Mouse (Mus musculus) fat pad, adult 2 months (tissue): ENCODE data around the gene Dst.

ENCODE experiments used
- DNase-seq: peaks from one replicate; pipeline ENCODE4 v3.0.0-alpha.2; 2011; ENCODE audit warnings: low read depth, low spot score; ENCODE audit errors: extremely low read depth

Gene Dst

GRCm38 (mm10) chr1:34095173-34095572 lies 187.1 kb downstream of the Dst start:
- DNase-seq: no peak

DNA sequence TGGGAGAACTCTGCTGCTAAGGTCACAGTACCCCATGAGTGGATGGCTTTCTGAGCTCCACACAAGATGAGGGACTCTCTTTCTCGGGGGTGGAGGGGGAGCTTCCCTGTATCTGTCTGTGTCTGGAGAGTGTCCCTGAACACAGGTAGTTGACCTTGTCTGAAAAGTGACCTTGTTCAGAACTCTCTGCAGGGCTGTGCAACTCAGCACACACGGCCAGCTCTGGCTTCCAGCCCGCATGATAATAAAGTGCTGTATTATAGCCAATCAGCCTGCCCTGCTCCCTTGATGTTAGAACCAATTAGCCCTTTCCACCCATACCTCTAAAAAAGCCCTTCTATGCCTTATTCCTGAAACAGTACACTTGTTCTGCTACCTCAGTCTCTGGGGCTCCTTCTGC lies 188.9 kb downstream of the Dst start:
- no peak for DNase-seq

- DNase-seq: no peak
These were observed 189.6 kb downstream of the Dst start for GRCm38 (mm10) chr1:34097640-34098039.

DNA sequence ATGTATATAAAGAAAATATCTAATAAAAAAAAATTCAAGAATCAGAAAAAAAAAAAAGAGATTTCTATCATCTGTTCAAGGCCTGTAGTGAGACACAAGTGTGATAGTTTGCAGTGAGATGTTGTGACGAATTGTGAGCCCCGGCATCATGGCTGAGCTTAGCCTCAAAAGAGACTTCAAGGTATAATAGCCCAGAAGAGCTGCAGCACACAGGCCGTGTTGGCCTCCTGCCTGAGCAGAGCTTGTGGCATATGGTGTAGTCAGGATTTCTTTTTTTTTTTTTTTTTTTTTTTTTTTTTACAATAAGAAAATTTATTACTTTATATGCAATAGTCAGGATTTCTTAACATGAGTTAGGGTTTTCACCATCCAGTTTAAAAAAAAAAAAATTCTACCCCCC lies 191.4 kb downstream of the Dst start:
- no peak for DNase-seq

DNA sequence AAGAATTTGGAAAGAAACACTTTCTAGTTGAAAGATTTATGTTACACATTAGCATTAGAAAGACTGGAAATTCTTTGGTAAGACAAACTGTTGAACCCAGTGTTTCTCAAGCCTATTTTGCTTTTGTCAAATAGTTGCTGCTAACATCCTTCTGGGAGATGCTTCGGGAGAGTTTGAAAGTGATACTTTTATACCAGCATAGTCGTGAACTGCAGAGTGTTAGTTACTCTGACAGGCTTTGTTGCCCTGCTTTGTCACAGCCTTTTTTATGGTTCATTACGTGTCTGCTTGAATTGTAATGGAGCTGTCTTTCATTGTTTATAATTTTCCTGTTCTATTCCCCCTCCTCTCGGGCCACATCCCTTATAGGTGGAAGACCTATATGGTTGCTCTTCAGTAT lies 192.4 kb downstream of the Dst start:
- no peak for DNase-seq

DNA sequence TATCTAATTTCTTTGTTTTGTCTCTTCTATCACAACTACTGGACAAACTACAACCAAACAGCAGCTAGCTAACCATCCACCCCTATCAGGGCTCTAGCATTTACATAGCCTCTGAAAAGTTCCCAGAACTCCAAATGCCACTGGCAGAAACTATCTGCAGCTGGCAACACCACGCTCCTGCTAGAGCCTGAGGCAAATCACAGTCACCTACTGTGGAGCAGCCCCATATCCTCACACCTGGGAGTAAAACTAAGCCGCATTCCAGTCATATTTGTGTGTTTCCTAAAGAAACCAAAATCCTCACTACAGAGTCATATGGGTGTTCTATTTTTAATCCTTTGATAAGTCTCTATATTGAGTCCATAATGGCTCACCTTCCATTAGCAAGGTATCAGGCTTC lies 194.6 kb downstream of the Dst start:
- no peak for DNase-seq

DNA sequence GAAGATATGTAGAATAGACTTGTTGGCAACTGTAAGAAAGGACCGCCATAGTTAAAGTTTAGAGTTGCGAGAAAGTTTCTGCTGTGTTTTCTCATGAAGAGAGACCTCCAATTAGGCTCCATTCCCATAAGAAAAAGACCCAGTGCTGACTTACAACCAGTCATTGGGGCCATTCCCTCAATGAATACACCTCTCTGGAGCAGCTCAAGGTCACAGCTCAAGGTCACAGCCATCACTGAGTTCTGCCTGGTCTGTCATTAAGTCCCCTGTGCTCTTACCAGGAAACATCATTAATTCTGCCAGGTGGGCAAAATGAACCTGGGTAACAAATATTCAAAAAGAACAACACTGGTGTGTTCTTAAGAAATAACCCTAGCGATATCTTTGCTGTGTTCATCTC lies 195.2 kb downstream of the Dst start:
- no peak for DNase-seq

GRCm38 (mm10) chr1:34103713-34104172 lies 195.7 kb downstream of the Dst start:
- DNase-seq: peak; percentile 56

GRCm38 (mm10) chr1:34104846-34105245 lies 196.8 kb downstream of the Dst start:
- DNase-seq: no peak

DNA sequence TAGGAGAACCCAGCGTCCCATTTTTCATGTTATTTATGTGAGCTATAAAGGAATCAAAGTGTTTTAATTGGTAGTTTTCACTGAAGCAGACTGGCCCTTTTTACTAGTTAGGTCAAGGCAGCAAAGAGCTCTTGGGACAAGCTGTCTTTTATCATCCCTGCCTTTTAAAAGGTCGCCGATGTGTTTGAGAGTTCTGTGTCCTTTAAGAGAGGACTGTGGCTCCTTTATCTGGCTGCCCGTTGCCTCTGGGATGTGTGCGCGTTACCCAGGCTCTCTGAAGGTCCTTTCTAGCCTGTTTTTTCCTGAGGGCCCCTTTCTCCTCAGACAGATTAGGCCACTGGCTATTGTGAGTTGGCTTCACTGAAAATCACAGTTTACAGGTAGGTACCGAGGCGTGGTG lies 198.6 kb downstream of the Dst start:
- no peak for DNase-seq

DNA sequence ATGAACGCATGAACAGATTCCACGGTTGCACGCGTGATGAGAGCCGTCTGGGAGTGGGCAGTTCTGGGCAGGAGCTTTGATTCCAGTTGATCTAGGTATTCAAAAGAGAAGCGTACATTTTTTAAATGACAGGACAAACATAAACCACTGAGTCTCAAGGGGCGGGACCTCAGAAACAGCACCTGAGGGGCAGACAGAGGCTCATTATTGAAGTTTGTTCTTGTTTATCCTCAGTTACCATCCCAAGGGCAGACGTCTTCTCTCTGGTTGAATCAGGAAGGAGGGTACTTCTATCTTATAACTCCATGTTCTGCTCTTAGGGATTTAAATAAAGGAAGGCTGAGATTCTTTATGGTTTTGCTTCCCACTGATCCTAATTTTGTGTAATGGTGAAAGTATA lies 199.1 kb downstream of the Dst start:
- no peak for DNase-seq

DNA sequence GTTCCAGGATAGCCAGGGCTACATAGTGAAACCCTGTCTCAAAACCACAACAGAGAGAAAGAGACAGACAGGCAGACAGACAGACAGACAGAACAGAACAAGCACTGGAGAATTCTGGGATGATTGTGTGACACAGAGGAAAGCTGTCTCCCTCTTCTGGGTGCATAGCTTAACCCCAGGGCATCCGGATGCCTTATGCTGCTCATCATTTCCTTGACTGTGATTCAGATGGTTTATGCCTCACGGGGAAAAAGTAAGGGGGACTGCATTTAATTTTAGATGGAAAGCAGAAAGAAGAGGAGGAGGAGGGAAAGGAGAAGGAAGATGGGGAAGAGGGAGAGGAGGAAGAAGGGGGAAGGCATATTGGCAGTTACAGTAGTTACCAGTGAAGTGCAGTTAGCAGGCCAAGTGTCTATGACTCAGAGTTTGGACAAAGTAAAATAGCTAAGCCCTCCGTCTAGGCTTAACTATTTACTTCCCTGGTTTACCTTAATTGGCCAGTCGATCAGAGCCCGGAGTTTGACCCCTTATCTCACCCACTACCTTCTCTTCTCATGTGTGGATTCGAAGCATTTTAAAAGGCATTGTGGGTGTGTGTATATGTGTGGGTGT lies 201.7 kb downstream of the Dst start:
- DNase-seq: no peak

DNA sequence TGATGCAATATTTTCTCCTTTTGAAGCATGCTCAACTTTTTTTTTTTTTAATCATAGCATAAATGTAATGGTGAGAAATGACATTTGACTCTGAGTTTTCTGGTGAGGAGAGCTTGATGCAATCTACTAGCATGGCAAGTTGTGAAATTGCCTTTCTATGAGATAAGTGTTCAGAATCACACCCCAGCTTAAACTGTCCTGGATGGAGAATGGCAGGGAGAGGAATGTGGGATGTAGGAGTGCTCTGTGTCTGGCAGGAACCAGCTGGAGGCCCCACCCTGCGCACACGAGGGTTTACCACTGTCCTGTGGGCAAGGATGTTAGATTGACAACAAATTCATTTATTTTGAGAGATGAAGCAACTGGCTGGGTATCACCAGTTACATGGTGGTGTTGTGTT lies 202.8 kb downstream of the Dst start:
- DNase-seq: no peak

GRCm38 (mm10) chr1:34111954-34112353 lies 203.9 kb downstream of the Dst start:
- DNase-seq: no peak

DNA sequence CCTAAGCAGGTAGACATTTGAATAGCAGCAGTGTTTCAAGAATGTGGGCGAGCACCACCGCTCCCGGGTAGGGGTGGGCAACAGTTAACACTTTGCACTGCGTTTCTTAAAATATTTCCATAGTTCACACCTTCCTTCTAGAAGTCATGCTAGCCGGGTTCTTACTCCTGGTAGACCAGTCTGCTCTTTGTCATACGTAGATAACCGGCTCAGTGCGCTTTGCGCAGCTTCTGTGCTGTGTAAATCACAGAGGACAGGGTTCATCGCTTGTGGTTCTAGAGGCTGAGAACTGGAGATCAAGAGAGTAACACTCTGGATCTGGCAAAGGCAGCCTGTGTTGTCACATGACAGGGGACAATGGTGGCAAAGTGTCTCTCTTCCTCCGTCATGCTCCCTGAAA lies 208.4 kb downstream of the Dst start:
- no peak for DNase-seq

- DNase-seq: no peak
These were observed 209.0 kb downstream of the Dst start for GRCm38 (mm10) chr1:34117056-34117455.

GRCm38 (mm10) chr1:34117709-34118108 lies 209.7 kb downstream of the Dst start:
- DNase-seq: no peak

DNA sequence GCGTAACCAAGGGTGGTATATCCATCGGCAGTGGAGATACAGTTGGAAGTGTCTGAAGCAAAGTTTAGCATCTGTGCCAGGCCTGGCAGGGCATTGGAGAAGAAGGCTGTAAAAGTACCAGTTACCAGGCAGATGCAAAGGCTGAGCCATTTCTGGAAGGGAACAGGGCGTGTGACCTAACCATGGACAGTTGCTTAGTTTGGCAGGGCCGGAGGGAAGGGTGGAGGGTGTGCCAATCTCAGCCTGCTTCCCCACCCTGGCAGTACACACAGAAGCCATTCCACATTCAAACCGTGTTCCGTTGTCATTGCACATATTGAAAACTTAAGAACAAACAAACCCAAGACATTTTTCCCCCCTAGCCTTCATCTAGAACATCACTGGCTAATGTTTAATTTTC lies 212.0 kb downstream of the Dst start:
- DNase-seq: no peak

DNA sequence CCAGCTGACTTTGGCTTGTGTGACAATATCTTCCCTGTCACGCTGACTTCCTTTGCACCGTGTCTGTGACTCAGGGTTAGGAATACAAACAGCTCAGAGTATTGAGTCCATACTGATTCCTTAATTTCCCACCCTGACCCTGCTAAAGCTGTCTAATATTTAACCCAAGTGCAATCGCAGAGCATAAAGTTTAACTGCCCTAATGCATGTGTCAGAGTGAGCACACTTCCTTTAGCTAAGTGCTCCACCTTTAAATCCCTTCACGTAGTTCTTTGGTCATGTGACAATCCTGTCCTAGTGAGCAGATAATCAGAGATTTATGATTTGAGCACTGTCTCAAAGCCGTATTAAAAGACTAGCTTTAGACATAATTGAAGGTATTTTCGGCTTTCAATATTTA lies 212.6 kb downstream of the Dst start:
- DNase-seq: no peak

DNA sequence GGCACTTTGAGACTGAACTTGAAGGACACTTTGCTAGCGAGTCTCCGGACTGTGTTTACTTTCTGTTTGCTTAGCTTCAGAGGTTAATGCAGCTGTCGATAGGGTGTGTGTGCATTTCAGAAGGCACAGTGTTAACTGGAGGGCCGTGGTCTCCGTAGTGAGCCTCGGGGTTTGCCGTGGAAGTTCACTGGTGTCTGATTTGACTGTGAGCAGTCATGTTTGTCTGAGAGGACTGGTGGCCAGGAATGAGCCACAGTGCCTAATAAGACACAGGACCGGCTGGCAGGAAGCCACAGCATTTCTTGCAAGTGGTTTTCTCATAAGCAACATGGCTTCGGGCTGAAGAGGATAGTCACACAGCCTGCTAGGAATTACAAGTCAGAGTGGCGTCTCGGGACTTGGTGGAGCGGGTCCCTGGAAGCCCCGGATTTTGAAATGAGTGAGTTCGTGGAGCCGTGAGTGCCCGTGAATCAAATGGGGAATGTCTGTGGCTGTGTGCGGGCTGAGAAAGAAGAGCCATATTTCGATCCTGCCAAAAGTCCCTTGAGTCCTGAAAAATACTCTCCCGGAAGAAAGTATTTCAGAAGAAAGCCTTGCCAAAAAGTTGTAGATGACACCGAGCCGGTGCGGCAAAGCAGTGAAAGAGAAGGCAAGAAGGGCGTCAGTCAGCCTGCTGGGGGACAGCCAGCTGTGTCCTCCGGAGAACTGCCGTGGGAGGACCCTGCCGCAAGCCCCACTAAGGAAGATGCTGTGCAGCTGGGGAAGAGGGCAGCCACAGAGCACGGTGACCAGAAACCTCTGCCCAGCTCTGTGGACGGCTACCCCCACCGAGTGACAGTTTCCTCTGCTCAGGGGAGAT lies 213.4 kb downstream of the Dst start:
- peak; percentile 64 for DNase-seq

GRCm38 (mm10) chr1:34122198-34122597 lies 214.2 kb downstream of the Dst start:
- no peak for DNase-seq

DNA sequence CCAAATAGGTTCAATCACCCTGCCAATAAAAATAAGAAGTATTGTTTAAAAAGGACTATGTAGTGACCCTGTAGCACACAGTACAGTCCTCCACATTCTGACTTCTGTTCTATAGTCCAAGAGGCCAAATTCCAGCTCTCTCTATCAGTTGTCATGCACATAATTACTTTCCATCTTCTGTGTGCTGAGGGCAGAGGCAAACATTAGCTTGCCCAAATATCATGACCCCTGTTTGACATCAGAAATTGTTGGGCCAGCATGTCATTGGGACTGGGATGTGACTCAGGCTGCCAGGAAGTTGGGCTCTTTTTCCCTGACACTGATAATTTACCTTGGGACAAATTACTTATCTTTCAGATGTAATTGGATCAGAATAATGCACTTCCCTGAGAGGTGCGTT lies 214.9 kb downstream of the Dst start:
- DNase-seq: no peak

DNA sequence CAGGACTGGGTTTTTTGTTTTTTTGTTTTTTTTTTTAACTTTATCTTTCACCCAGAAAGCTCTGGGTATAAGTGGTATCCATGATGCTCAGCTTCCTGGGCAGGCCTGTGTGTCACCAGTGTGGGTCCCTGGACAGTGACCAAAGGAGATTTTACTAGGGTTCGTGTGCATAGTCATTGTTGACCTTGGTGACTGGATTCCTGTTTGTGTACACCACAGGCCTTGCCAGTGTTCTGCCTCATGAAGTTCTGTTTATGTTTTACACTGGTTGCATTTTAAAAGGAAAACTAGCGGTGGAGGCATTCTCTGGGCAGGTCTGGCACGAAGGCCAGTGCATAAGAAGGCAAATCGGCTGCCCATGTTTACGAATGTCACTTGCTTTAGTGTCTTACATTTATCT lies 215.3 kb downstream of the Dst start:
- no peak for DNase-seq
